Mouse (Mus musculus) forebrain, embryonic 15.5 days (tissue): ENCODE results near the gene Spock1. TPM values are rescaled to one million over a fixed set of nuclear protein-coding genes. Genes with fewer than 3 reads are reported as not detected.
"Not testable (repeated sequence)": the region's sequence is repeated elsewhere in the genome, so short reads cannot be mapped to it uniquely, and the experiment has no call there.

Experiments used
- ATAC-seq: fragments of 200-750 bp; cut with Nextera tagmentation; replicated peaks from 2 replicates; pipeline ENCODE4 v1.8.0; 2017; ENCODE audit warnings: mild to moderate bottlenecking, moderate TSS enrichment, moderate library complexity
- H3K27ac ChIP-seq: fragments of 300-500 bp; sonication (generic); replicated peaks from 2 replicates; pipeline ENCODE4 v1.5.1; 2015; ENCODE audit warnings: mild to moderate bottlenecking, inconsistent platforms
- H3K27me3 ChIP-seq: fragments of 300-500 bp; sonication (generic); 2 replicates; pipeline ENCODE4 v1.6.1; 2015; ENCODE audit warnings: inconsistent platforms
- H3K36me3 ChIP-seq: fragments of 300-500 bp; sonication (generic); 2 replicates; pipeline ENCODE4 v1.6.1; 2015; ENCODE audit warnings: mild to moderate bottlenecking, inconsistent platforms
- H3K4me1 ChIP-seq: fragments of 300-500 bp; sonication (generic); 2 replicates; pipeline ENCODE4 v1.6.1; 2015; ENCODE audit warnings: inconsistent platforms
- H3K4me2 ChIP-seq: fragments of 300-500 bp; sonication (generic); replicated peaks from 2 replicates; pipeline ENCODE4 v1.6.1; 2015; ENCODE audit warnings: mild to moderate bottlenecking, inconsistent platforms
- H3K4me3 ChIP-seq: fragments of 300-500 bp; sonication (generic); 2 replicates; pipeline ENCODE4 v1.5.1; 2015; ENCODE audit warnings: mild to moderate bottlenecking, inconsistent platforms
- H3K9ac ChIP-seq: fragments of 300-500 bp; sonication (generic); replicated peaks from 2 replicates; pipeline ENCODE4 v1.6.1; 2015; ENCODE audit warnings: mild to moderate bottlenecking, inconsistent platforms
- H3K9me3 ChIP-seq: fragments of 300-500 bp; sonication (generic); 2 replicates; pipeline ENCODE4 v1.6.1; 2016; ENCODE audit warnings: inconsistent platforms
- WGBS: fragments of 180-500 bp; shearing (Covaris S2); methylation state at CpG from one replicate; pipeline ENCODE4 v1.1.7; 2015; ENCODE audit warnings: mixed read lengths; 5-methylcytosine and 5-hydroxymethylcytosine counted together
- polyA plus RNA-seq: library from polyadenylated mRNA; unstranded; fragments of >200 nt; fragmentation: Nextera tagmentation; extraction: Ambion mirVana; gene quantifications from 2 replicates; pipeline ENCODE4 v1.2.1, GENCODE M21; 2015

The Spock1 gene
- polyA plus RNA-seq, 1 experiment from 2014 or later: 35.9 TPM

GRCm38 (mm10) chr13:57484426-57485168 is 423.5 kb downstream of the Spock1 start:
- H3K4me1 ChIP-seq: no peaks in the 10 kb centered on the region
- H3K27ac ChIP-seq: no peak overlapping the region
- WGBS: 80% methylated on average over 16 of the region's 16 CpGs
- ATAC-seq: no peak
- H3K27me3 ChIP-seq: no peaks in the 10 kb centered on the region
- no peaks in the 10 kb centered on the region for H3K9me3 ChIP-seq
- no peak overlapping the region for H3K4me2 ChIP-seq
- no peak overlapping the region for H3K4me3 ChIP-seq
- no peak overlapping the region for H3K9ac ChIP-seq
- H3K36me3 ChIP-seq: no peaks in the 10 kb centered on the region

DNA sequence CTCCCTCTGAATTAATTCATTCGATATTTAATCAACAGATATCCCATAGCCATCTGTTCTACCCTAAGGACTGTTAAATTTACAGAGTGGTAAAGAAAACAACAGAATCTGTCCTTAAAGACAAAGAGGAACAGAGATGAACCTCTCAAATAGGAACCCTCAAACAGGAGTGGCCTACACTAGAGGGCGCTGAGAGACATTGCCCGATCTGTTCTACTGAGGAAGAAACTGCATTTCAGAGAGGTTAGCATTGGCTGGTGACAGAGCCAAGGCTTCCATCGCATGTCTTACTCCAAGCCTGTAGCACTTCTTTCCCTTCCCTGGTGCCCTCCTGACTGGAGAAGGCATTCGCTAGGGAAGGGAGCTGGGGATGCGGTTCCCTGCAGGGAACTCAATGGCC is 431.4 kb downstream of the Spock1 start:
- no peak overlapping the region for H3K9ac ChIP-seq
- no peak overlapping the region for H3K4me2 ChIP-seq
- H3K36me3 ChIP-seq: no peaks in the 10 kb centered on the region
- no peak overlapping the region for H3K27ac ChIP-seq
- no peaks in the 10 kb centered on the region for H3K27me3 ChIP-seq
- ATAC-seq: no peak
- WGBS: 26% methylated on average over 6 of the region's 6 CpGs
- no peaks in the 10 kb centered on the region for H3K9me3 ChIP-seq
- no peak overlapping the region for H3K4me3 ChIP-seq
- 0 out of 2 replicates have a peak, but pooled peaks cover 3% of the 10 kb centered on the region for H3K4me1 ChIP-seq

- Histone ChIP-seq H3K27ac (no peak overlapping the region), H3K9ac (no peak overlapping the region), H3K27me3 (no peaks in the 10 kb centered on the region), H3K4me2 (no peak overlapping the region), H3K36me3 (no peaks in the 10 kb centered on the region), H3K4me3 (no peak overlapping the region), H3K9me3 (no peaks in the 10 kb centered on the region), H3K4me1 (peaks cover 16% of the 10 kb centered on the region)
- WGBS: 53% methylated on average over 2 of the region's 2 CpGs
- ATAC-seq: no peak
These were observed 434.1 kb downstream of the Spock1 start for GRCm38 (mm10) chr13:57474068-57474467.

DNA sequence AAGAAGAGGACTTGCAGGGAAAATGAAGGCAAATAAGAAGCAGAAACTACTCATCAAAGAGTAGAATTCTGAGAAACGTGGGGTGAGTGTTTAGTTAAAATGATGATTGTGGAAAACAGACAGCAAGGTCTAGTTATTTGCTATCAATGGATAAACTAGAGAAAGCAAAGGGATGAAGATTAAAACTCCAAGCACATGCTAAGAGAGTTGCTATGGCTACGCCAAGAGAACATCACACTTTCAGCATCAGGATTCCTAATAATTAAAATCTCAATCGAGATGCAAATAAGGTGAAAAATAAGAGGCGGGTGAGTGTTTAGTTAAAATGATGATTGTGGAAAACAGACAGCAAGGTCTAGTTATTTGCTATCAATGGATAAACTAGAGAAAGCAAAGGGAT is 437.2 kb downstream of the Spock1 start:
- 23% methylated on average over 4 of the region's 4 CpGs for WGBS
- Histone ChIP-seq H3K27ac (peak overlapping the region; percentile 43; the same call in 1 of the 2 replicates), H3K4me1 (peaks cover 16% of the 10 kb centered on the region)
- not testable (repeated sequence) for H3K4me3 ChIP-seq, H3K27me3 ChIP-seq, H3K9ac ChIP-seq, H3K36me3 ChIP-seq, ATAC-seq, H3K4me2 ChIP-seq, H3K9me3 ChIP-seq

GRCm38 (mm10) chr13:57459978-57460377 is 448.2 kb downstream of the Spock1 start:
- ATAC-seq: no peak
- no peak overlapping the region for H3K4me2 ChIP-seq
- peaks cover 10% of the 10 kb centered on the region; the same call in 1 of the 2 replicates for H3K4me1 ChIP-seq
- 51% methylated on average over 8 of the region's 8 CpGs for WGBS
- H3K27ac ChIP-seq: no peak overlapping the region
- H3K36me3 ChIP-seq: no peaks in the 10 kb centered on the region
- H3K9me3 ChIP-seq: no peaks in the 10 kb centered on the region
- H3K4me3 ChIP-seq: no peak overlapping the region
- no peaks in the 10 kb centered on the region for H3K27me3 ChIP-seq
- no peak overlapping the region for H3K9ac ChIP-seq

- WGBS: 6% methylated on average over 11 of the region's 11 CpGs
- no peaks in the 10 kb centered on the region for H3K9me3 ChIP-seq
These were observed 457.8 kb downstream of the Spock1 start for GRCm38 (mm10) chr13:57450189-57450821.

DNA sequence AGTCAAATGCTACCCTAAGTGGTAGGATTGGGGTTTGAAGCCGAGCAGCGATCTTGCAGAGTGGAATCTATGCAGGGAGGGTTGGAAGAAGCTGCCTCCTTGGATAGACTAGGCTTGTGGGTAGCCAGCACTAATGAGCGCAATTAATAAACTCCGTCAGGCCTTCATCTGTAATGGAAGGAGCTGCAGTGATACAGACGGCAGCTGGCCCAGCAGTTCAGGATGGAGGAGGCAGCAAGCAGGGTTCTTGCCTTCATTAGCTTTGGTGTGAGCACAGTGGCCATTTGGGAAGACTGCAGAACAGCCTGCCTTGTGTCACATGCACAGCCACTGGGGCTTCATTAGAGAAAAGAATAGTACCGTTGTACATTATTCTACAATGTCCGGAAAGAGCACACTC is 459.2 kb downstream of the Spock1 start:
- no peak for ATAC-seq

More at GRCm38 (mm10) chr13:57450189-57450821, 457.8 kb downstream of the Spock1 start:
- no peak overlapping the region for H3K27ac ChIP-seq
- no peak overlapping the region for H3K9ac ChIP-seq
- H3K4me2 ChIP-seq: no peak overlapping the region
- peaks cover 24% of the 10 kb centered on the region for H3K4me1 ChIP-seq
- no peaks in the 10 kb centered on the region for H3K27me3 ChIP-seq
- no peak overlapping the region for H3K4me3 ChIP-seq
- ATAC-seq: peak; percentile 57; the same call in 1 of the 2 replicates
- no peaks in the 10 kb centered on the region for H3K36me3 ChIP-seq

GRCm38 (mm10) chr13:57444977-57445376 is 463.2 kb downstream of the Spock1 start:
- no peak for ATAC-seq
- Histone ChIP-seq H3K27ac (no peak overlapping the region), H3K36me3 (no peaks in the 10 kb centered on the region), H3K4me2 (no peak overlapping the region), H3K9ac (no peak overlapping the region), H3K9me3 (no peaks in the 10 kb centered on the region), H3K27me3 (no peaks in the 10 kb centered on the region), H3K4me3 (no peak overlapping the region), H3K4me1 (peaks cover 14% of the 10 kb centered on the region)
- WGBS: 82% methylated on average over 3 of the region's 3 CpGs

More for the DNA sequence above, 459.2 kb downstream of the Spock1 start:
- no peak overlapping the region for H3K4me2 ChIP-seq
- no peak overlapping the region for H3K4me3 ChIP-seq
- no peaks in the 10 kb centered on the region for H3K36me3 ChIP-seq
- peaks cover 24% of the 10 kb centered on the region for H3K4me1 ChIP-seq
- no peaks in the 10 kb centered on the region for H3K9me3 ChIP-seq
- H3K27ac ChIP-seq: no peak overlapping the region
- no peak overlapping the region for H3K9ac ChIP-seq
- H3K27me3 ChIP-seq: no peaks in the 10 kb centered on the region
- 40% methylated on average over 7 of the region's 7 CpGs for WGBS

DNA sequence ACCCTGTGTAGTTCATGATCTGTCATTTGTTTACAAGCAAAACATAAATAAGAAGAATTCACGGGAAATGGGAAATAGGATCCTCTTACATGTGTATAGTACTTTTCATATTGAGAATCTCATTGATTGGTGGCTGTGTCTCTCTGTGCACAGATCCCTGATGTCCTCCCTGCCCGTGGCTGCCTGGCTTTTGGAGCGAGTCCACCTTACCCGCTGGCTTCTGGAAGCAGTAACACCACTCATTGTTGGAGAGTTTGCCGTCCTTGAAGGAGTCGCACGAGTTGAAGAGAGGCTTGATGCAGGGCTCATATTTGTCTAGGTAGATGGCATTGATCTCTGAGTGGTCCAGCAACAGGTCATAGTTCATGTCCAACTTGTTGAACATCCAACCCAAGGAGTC is 468.0 kb downstream of the Spock1 start:
- no peaks in the 10 kb centered on the region for H3K4me1 ChIP-seq

DNA sequence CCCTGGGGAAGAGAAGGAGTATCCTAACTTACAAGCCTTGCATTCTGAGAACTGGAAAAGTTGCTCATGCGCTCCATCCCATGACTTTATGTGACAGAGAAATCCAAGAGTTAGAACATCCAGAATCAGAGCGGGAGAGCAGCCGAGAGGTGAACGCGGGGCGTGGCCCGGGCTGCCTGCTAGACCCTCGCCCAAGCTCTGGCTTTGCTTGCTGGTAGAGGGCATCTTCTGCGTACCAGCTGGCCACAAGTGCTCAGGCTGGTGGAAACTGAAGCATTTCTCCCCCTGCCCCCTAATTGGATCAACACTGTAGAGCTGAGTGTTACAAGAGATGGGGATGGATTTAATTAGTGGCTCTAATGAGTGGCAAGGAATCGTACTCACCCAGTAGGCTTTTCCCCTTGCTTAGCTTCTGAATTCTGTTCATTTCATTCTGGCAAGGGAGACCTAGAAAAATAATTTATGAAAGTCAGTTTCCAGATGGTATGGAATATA is 472.4 kb downstream of the Spock1 start:
- Histone ChIP-seq H3K4me2 (no peak overlapping the region), H3K27me3 (no peaks in the 10 kb centered on the region), H3K9ac (no peak overlapping the region), H3K36me3 (no peaks in the 10 kb centered on the region), H3K9me3 (0 out of 2 replicates have a peak, but pooled peaks cover 3% of the 10 kb centered on the region), H3K4me3 (no peak overlapping the region), H3K4me1 (no peaks in the 10 kb centered on the region), H3K27ac (no peak overlapping the region)
- ATAC-seq: no peak
- WGBS: 75% methylated on average over 10 of the region's 10 CpGs

More for the DNA sequence above, 468.0 kb downstream of the Spock1 start:
- Histone ChIP-seq H3K9ac (no peak overlapping the region), H3K9me3 (no peaks in the 10 kb centered on the region), H3K36me3 (no peaks in the 10 kb centered on the region), H3K27ac (no peak overlapping the region), H3K27me3 (no peaks in the 10 kb centered on the region), H3K4me2 (no peak overlapping the region), H3K4me3 (no peak overlapping the region)
- ATAC-seq: no peak
- 87% methylated on average over 7 of the region's 7 CpGs for WGBS

GRCm38 (mm10) chr13:57433848-57434247 is 474.3 kb downstream of the Spock1 start:
- ATAC-seq: no peak
- WGBS: 92% methylated on average over 4 of the region's 4 CpGs
- Histone ChIP-seq H3K36me3 (no peaks in the 10 kb centered on the region), H3K4me2 (no peak overlapping the region), H3K4me3 (no peak overlapping the region), H3K4me1 (no peaks in the 10 kb centered on the region), H3K27ac (no peak overlapping the region), H3K9ac (no peak overlapping the region), H3K27me3 (no peaks in the 10 kb centered on the region), H3K9me3 (0 out of 2 replicates have a peak, but pooled peaks cover 3% of the 10 kb centered on the region)

GRCm38 (mm10) chr13:57431815-57432214 is 476.3 kb downstream of the Spock1 start:
- Histone ChIP-seq H3K4me2 (no peak overlapping the region), H3K27me3 (no peaks in the 10 kb centered on the region), H3K9me3 (0 out of 2 replicates have a peak, but pooled peaks cover 3% of the 10 kb centered on the region), H3K36me3 (no peaks in the 10 kb centered on the region), H3K4me3 (no peak overlapping the region), H3K27ac (no peak overlapping the region), H3K4me1 (no peaks in the 10 kb centered on the region), H3K9ac (no peak overlapping the region)
- no peak for ATAC-seq
- WGBS: 90% methylated on average over 4 of the region's 4 CpGs
